Mouse (Mus musculus) heart, adult 8-10 months (tissue): ENCODE measurements around the gene Enpp7. TPM values are rescaled to one million over a fixed set of nuclear protein-coding genes. Genes with fewer than 3 reads are reported as not detected.

ENCODE experiments used
- DNase-seq: peaks from one replicate; pipeline ENCODE4 v3.0.0; 2022; ENCODE audit warnings: low spot score
- total RNA-seq, 4 experiments: library from RNA; stranded (reverse); gene quantifications; 2 replicates each; pipeline ENCODE4 v1.2.4; 2022

Gene Enpp7
- total RNA-seq, 4 experiments from 2014 or later, result not detected

DNA sequence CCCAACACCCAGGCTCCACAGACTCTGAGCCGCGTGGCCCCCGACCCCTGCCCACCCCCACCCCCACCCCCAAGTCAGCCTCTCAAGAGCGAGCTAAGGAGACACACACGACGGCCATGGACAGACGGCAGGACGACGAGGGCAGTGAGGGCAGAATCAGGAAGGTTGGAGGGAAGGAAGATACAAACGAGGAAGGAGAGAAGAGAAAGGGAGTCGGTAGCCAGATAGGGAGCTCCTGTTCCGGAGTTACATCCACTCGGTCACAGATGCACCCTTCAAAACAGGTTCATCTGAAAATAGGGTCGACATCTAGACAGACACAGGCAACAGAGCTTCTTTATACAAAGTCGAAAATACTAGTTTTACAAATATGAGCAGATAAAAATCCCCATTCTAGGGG, 48.5 kb downstream of the Enpp7 start:
- no peak for DNase-seq

DNA sequence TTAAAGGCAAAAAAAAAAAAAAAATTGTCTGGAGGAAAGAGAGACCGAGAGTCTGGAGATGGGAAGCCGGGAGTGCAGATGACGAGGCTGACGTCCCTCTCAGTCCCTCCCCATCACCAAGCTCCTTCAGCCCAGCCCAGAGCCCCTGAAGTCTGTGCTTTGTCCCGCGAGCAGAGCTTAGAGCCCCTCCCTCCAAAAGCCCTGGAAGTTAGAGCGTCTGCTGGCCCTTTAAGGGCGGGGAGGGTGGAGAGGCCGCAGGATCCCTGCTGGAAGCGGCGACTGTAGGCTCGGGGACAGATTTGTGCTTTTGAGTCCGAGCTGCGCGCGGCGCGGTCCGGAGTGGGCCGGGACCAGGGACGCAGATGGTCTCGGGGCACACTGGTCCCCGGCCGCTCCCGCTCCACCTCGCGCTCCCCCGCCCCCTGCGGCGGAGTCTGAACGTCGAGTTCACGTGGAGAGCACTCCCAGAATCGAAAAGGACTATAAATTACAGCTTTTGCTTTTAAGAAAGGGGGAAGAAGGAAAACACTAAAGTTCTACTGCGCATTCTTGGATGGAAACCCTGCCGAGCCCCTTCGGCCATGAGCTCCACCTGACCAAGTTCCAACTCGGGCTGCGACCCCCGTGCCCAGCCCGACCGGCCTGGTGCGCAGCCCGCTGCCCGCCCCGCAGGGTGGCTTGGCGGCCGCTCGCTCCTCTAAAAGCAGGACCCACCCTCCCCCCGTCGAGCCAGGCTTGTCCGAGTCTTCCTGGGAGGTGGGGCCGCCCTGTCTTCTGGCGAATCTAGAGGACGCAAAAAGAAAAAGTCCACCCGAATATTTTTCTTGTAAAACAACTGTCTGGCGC, 49.2 kb downstream of the Enpp7 start:
- DNase-seq, result no peak

DNA sequence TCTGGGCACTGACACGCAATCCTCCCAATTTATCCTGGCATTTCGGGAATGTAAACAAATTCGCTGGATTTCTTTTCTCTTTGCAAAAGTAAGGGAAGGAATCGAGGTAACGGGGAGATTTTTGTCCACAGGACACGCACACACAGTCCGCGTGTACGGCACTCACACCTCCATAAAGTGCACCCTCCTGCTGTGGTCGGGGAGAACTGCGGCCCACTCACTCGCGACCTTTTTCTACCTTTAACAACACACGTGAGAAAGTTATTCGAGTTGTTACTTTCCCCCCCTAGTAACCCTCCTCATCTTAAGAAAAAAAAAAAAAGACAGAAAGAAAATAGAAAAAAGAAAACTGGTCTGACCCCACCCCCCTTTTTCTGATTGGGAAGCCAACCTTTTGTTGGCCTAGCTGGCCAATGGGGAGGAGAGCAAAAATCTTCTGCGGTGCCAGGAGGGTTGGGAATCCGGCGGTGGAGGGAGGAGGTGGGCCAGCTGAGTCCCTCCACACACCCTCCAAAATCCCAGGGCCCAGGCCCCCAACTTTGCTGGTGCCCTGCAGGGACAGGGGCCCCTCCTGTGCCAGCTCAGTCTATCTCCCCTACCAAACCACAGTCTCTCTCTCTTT, 49.9 kb downstream of the Enpp7 start:
- no peak for DNase-seq

DNA sequence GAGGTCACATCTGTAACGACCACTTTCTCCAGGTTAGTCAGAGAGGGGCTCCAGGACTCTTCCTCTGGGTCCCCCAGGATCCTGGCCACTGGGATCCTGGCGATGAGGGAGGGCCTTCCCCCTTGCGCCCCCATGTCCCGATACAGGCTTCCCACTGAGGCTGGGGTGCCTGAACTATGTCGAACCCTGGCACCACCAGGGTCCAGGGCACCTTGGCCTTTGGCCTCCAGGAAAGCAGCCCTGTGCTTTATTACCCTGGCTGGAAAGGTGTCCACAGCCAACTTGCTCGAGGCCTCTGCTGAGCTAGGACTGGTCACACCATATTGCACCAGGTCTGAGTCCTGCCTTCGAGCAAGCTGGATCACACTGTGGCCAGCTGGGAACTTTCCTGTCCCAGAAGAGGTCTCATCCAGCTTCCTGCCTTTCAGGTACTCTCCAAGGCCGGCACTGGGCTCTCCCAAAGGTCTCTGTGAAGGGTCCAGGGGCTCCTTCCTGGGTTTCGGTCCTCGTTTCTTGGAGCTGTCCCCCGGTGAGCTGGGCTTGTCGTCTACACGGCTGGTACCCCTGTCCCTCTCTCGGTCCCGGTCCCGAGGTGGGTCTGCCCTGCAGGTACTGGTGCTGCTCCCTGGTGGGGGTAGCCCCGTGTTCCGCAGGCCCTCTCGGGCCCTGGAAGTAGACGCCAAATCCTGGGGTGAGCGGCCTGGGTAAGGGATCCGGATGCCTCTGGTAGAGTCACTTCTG, 50.9 kb downstream of the Enpp7 start:
- DNase-seq, result no peak

DNA sequence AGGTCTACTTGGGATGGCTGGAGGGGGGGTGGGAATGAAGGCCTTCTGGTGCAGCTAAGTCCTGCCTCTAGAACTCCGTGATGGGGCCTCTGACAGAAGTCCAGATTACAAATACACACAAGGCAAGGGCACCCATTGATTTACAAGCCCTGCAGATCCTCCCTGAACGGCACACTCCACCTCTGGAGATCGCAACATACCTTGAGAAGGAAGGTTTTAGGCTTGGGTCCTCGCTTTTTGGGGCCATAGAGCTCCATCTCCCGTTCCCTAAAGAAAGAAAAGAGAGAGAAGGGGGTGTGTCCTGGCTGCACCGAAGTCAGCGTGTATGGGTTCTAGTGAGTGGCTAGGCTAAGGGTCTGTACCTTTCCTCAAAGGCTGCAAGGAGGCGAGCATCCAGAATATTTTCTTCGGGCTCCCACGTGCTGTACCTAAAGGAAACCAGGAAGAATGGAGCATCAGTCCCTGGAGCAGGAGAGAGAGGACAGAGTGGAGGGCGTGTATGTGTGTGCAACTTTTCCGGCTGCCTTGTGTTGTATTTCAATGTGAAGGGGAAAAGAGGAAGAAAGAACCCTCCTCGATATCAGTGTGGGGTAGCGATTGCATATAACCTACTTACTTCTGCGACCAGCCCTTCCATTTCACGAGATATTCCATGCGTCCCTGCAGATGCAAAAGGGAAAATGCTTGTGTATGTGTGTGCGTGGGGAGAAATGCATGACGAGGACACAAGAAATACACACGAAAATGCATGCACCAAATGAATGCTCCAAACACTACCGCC, 51.9 kb downstream of the Enpp7 start:
- no peak for DNase-seq

DNA sequence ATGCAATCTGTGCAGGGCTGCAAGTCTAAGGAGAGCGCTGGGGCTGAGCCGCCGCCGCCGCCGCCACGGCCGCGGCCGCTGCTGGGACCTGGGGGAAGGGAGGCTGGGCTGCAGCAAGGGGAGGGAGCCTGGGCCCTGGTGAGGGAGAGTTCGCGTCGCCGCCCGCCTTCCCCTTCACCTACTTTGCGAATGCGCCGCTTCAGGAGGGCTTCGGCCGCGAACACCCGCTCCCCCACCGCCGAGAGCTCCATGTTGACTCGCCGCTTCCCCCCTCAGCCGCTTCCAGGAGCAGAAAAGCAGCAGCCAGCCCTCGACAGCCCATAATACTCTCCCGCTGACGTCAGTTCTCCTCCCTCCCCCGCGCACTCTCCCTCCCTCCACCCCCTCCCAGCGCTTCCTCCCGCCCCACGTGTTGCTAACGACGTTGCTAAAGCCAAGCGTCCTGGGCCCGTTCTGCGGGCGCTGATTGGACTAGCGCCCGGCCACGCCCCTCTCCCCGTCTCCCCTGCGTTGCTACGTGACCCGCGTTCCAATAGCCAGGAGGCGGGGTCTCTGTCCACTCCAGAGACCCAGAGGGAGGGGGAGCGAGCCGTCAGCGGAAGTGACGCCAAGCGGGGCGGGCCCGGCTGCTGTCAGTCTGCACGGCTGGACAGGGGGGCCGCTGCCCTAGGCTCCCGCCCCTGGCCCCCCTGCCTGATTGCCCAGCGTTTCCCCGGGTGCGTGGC, 52.8 kb downstream of the Enpp7 start, which contains the start of gene Cbx8:
Cbx8 (minus strand) TSS at position 370 of the 725 bp plus-strand sequence.
- peak; percentile 98 for DNase-seq

DNA sequence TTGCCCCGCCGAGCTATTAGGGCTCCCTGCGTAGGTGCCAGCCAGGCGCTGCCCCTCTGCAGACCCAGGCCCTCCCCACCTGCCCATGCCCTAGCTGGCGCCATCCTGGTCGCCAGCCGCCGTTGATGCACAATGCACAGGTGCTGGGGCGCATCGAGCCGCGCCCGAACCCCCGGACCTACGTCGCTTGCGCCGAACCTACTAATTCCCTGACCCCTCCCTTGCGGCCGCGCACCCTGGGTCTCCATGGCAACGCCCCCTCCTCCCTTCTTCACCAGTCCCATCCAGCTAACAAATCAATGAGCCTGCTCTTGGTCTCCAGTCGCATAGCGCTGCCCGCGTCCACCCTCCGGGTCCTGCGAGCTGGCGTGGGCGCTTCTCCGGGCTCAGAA, 53.3 kb downstream of the Enpp7 start:
- no peak for DNase-seq

DNA sequence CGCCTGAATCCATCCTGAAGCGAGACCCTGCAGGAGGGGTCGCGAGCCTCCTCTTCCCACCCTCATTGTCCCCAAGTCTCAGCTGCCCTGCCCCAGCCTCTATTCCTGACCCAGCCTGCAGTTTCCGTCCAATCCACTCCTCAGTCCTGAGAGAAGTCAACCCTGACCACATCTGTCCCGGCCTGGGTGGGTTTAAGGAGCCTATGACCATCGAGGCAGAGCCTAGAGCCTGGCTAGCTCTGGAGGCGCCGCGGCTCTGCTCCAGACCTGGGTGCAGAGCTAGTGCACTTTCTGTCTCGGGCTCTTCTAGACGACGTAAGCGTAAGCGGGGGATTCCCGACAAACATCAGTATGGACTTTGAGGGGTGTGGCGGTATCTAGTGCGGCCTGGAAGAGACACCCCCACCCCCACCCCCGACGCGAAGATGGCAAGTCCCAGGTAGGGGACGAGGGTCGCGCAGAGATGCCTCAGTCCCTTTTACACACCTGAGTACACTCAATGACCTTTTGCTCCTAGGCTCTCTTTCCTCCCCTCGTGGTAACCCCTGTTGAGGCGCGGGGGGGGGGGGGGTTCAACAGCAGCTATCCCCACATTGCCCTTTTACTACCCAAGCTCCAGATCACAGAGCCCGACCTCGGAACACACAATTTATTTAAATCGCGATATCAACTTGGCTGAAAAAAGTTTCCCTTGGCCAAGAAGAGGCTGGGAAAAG, 53.9 kb downstream of the Enpp7 start:
- no peak for DNase-seq

Other genes with a start within 250 kb of the Enpp7 start
- gene Rbfox3, start 76.6 kb upstream of the Enpp7 start, total RNA-seq, result under 1 TPM in 3 of 4 experiments, not detected in 1; 0.14 to 0.19 (median 0.16) TPM
- 1 to 10 TPM; 2.0 to 3.9 (median 2.9) TPM for gene Cbx2, start 34.8 kb downstream of the Enpp7 start, total RNA-seq
- 1 to 10 TPM; 3.6 to 4.9 (median 4.6) TPM for gene Cbx8, start 52.8 kb downstream of the Enpp7 start, total RNA-seq
- 10 to 100 TPM in 1 of 4 experiments, 1 to 10 TPM in 3; 5.2 to 12.8 (median 8.4) TPM for gene Cbx4, start 98.0 kb downstream of the Enpp7 start, total RNA-seq
- 10 to 100 TPM; 60.3 to 72.2 (median 64.4) TPM for gene Tbc1d16, start 240.3 kb downstream of the Enpp7 start, total RNA-seq
- gene Ccdc40, start 240.4 kb downstream of the Enpp7 start, total RNA-seq, result under 1 TPM in 1 of 4 experiments, not detected in 3; 0.20 TPM